Mouse (Mus musculus): ENCODE results near the gene Rras2.

- TF ChIP-seq POLR2A (IDR thresholded peaks at IDR 0.05; ENCODE audit: control insufficient read depth, extremely low read depth, insufficient read depth, low read length, poor library complexity) (no peak), CTCF (IDR thresholded peaks at IDR 0.05; ENCODE audit: borderline replicate concordance, control insufficient read depth, extremely low read depth, insufficient read depth, low read length, poor library complexity) (no peak)
These were observed 88.0 kb downstream of the Rras2 start for GRCm38 (mm10) chr7:114029596-114029995.
